Mouse (Mus musculus) E14TG2a.4 (cell line): ENCODE measurements around the gene Anp32e.
"Not testable (repeated sequence)": the region's sequence is repeated elsewhere in the genome, so short reads cannot be mapped to it uniquely, and the experiment has no call there.

ENCODE experiments used
- H3K27me3 ChIP-seq: 2 replicates; pipeline ENCODE4 v1.6.1; 2014; ENCODE audit warnings: low read length, control low read depth; ENCODE audit not compliant: insufficient read depth
- H3K36me3 ChIP-seq: 2 replicates; pipeline ENCODE4 v1.6.1; 2014; ENCODE audit warnings: low read length, control low read depth; ENCODE audit not compliant: insufficient read depth
- H3K4me1 ChIP-seq: replicated peaks from 2 replicates; pipeline ENCODE4 v1.6.1; 2014; ENCODE audit warnings: low read depth, low read length, control low read depth
- H3K4me3 ChIP-seq: replicated peaks from 2 replicates; pipeline ENCODE4 v1.5.1; 2014; ENCODE audit warnings: mild to moderate bottlenecking, low read length
- H3K9me3 ChIP-seq: 2 replicates; pipeline ENCODE4 v1.6.1; 2014; ENCODE audit warnings: low read length, control low read depth
- CTCF ChIP-seq: conservative IDR thresholded peaks from 2 replicates; pipeline ENCODE4 v1.5.1; 2014; ENCODE audit warnings: low read length
- NANOG ChIP-seq: IDR thresholded peaks from 2 replicates; pipeline ENCODE4 v1.6.1; 2014; ENCODE audit warnings: borderline replicate concordance, low read length, mixed read lengths
- POU5F1 ChIP-seq: IDR thresholded peaks from 2 replicates; pipeline ENCODE4 v1.6.1; 2014; ENCODE audit warnings: low read length, borderline replicate concordance

Gene Anp32e

GRCm38 (mm10) chr3:95945731-95946240 is 16.7 kb downstream of the Anp32e start:
- Histone ChIP-seq H3K4me3 (no peak overlapping the region), H3K4me1 (peaks cover 60% of the 10 kb centered on the region), H3K27me3 (no peaks in the 10 kb centered on the region), H3K9me3 (no peaks in the 10 kb centered on the region), H3K36me3 (peaks cover 76% of the 10 kb centered on the region)
- TF ChIP-seq POU5F1 (no peak), NANOG (no peak), CTCF (no peak)

DNA sequence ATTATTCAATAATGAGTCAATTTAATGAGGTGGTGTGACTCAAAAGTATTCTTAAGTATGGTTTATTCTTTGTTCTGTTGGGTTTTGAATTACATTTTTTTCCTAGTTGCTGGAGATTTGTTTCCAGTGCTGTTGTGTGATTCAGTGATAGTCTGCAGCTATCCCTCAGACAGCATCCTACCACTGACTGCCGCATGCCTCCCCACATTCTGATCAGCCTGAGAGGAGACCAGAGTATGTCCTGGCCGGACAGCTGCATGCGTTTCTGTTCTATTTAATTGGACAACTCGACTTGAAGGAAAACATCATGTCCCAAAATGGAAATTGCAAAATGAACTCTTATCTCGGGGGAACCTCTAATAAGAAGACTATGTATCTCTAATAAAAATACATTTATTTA is 19.3 kb downstream of the Anp32e start:
- Histone ChIP-seq H3K4me1 (peaks cover 43% of the 10 kb centered on the region), H3K4me3 (no peak overlapping the region), H3K36me3 (peaks cover 52% of the 10 kb centered on the region), H3K27me3 (no peaks in the 10 kb centered on the region), H3K9me3 (no peaks in the 10 kb centered on the region)
- TF ChIP-seq CTCF (no peak), POU5F1 (no peak), NANOG (no peak)

DNA sequence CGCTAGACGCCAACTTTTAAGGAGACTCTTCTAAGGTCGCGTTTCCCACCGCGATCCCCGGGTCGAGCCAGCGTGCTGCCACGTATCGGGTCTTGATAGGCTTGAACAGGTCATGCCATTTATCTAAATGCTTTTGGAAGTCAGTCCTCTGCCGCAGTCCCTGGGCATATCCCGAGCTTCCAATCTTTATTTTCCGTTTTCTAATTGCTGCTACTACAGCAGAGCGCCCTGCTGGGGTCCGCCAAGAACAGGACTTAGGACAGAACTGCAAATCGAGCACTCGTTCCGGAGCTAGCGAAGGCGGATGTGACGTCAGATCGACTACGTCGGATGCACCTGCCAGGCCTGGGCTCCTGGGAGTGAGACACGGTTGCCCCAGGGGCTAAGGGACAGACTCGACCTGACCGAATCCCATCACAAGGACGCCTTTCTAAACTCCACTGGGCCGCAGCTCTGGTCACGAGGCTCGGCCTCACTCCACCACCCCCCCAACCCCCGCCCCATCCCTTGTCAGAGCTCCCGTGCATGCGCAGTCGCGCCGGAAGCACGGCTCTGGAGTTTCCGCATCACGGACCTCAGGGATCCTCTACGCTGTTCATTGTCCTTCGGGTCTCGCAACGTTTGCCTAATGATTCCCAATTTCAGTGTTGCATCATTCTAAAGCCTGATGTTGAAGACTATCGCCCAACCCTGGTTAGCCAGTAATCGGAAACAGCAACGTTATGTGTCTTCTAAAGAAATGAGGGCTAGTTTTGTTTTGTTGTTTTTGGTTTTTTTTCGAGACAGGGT is 21.9 kb downstream of the Anp32e start:
- Histone ChIP-seq H3K4me1 (peaks cover 32% of the 10 kb centered on the region), H3K4me3 (peak overlapping the region; percentile 77), H3K27me3 (no peaks in the 10 kb centered on the region), H3K36me3 (peaks cover 27% of the 10 kb centered on the region), H3K9me3 (peaks cover 9% of the 10 kb centered on the region)
- TF ChIP-seq POU5F1 (no peak), NANOG (no peak), CTCF (no peak)

DNA sequence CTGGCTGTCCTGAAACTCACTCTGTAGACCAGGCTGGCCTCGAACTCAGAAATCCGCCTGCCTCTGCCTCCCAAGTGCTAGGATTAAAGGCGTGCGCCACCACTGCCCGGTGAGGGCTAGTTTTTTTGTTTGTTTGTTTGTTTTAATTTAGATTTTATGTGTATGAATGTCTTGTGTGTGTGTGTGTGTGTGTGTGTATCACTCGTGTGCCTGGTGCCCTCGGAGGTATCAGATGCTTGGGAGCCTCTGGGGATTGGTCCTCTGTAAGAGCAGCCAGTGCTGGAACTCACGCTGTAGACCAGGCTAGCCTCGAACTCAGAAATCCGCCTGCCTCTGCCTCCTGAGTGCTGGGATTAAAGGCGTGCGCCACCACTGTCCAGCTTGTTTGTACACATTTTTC is 22.5 kb downstream of the Anp32e start:
- Histone ChIP-seq H3K4me3 (peak overlapping the region; percentile 77), H3K4me1 (peaks cover 26% of the 10 kb centered on the region), H3K36me3 (peaks cover 21% of the 10 kb centered on the region)
- not testable (repeated sequence) for H3K27me3 ChIP-seq, H3K9me3 ChIP-seq

- Histone ChIP-seq H3K36me3 (peaks cover 9% of the 10 kb centered on the region), H3K9me3 (peaks cover 9% of the 10 kb centered on the region), H3K4me1 (peaks cover 12% of the 10 kb centered on the region), H3K27me3 (no peaks in the 10 kb centered on the region), H3K4me3 (no peak overlapping the region)
- TF ChIP-seq POU5F1: no peak
- TF ChIP-seq CTCF: no peak
- no peak for TF ChIP-seq NANOG
Measured at GRCm38 (mm10) chr3:95953023-95953422, 24.0 kb downstream of the Anp32e start.

- H3K36me3 ChIP-seq: peaks cover 4% of the 10 kb centered on the region
- H3K9me3 ChIP-seq: peaks cover 9% of the 10 kb centered on the region
- H3K4me1 ChIP-seq: peaks cover 11% of the 10 kb centered on the region; the same call in 1 of the 2 replicates
- no peak for TF ChIP-seq CTCF
- TF ChIP-seq POU5F1: no peak
- TF ChIP-seq NANOG: no peak
- no peaks in the 10 kb centered on the region for H3K27me3 ChIP-seq
- H3K4me3 ChIP-seq: no peak overlapping the region
Measured at GRCm38 (mm10) chr3:95953522-95953921, 24.5 kb downstream of the Anp32e start.

- H3K9me3 ChIP-seq, H3K36me3 ChIP-seq, H3K27me3 ChIP-seq, H3K4me3 ChIP-seq: not testable (repeated sequence)
- H3K4me1 ChIP-seq: peaks cover 11% of the 10 kb centered on the region; the same call in 1 of the 2 replicates
Measured at GRCm38 (mm10) chr3:95954648-95955173, 25.7 kb downstream of the Anp32e start.

GRCm38 (mm10) chr3:95955318-95955717 is 26.3 kb downstream of the Anp32e start:
- Histone ChIP-seq H3K4me3 (no peak overlapping the region), H3K9me3 (peaks cover 9% of the 10 kb centered on the region), H3K4me1 (peaks cover 11% of the 10 kb centered on the region; the same call in 1 of the 2 replicates), H3K36me3 (no peaks in the 10 kb centered on the region), H3K27me3 (no peaks in the 10 kb centered on the region; the same call in 1 of the 2 replicates)
- no peak for TF ChIP-seq NANOG
- no peak for TF ChIP-seq POU5F1
- TF ChIP-seq CTCF: no peak
